Mouse (Mus musculus): Measurements from ENCODE around the gene Arfgef2.

Gene Arfgef2

DNA sequence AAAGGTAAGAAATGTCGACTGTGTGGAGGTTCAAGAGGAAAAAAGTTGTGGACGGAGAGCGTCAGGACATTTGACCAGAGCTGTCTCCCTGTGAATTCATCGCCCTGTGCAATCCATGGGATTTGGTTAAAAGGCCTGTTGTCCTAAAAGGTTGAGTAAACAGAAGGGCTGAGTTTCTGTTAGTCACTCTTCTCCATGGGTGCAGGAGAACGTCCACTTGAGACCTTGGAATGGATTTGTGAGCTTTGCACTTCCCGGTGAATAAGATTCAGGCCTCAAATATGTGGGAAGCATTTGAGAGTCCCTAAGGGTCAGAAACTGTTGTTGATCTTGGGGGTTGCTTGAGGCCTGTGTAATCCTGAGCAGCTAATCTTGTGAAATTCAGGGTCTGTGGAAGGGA, 1.4 kb downstream of the Arfgef2 start:
- no peak for DNase-seq

- DNase-seq = no peak
Observed at GRCm38 (mm10) chr2:166809499-166809898, 4.1 kb downstream of the Arfgef2 start.

GRCm38 (mm10) chr2:166810821-166811220, 5.4 kb downstream of the Arfgef2 start:
- DNase-seq = no peak

DNA sequence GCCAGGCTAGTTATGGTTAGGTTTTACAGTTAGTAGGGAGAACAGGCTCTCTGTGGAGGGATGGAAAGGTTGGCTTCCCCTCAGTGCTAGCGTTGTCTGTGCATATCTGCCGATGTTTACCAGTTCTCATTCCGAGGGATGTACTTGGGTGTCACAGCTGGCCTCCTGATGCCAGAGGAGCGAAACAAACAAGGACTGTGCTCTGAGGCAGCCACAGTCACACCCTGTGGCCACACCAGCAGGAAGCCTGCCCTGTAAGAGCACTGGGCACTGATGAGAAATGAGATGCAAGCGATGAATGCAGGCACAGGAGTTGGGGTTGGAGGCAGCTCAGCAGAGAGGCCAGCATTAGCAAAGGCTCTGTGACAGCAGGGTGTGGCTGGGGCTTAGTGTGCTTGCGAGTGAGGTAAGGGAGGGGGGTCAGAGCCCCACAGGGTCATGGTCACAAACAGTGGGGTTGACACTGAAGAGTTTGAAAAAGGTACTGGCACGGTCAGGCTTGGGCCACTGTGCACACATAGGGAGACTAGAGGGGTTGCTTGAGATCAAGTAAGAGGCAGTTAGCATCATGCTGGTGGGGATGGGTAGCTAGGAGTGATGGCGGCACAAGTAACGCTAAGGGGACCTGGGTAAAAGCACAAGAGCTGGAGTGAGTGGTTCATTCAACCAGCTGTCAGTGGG, 13.2 kb downstream of the Arfgef2 start:
- no peak for DNase-seq

GRCm38 (mm10) chr2:166819849-166820248, 14.5 kb downstream of the Arfgef2 start:
- no peak for DNase-seq

- no peak for DNase-seq
Observed at GRCm38 (mm10) chr2:166820844-166821243, 15.5 kb downstream of the Arfgef2 start.

- DNase-seq = no peak
Observed at GRCm38 (mm10) chr2:166821406-166821805, 16.0 kb downstream of the Arfgef2 start.

- DNase-seq = no peak
Observed at GRCm38 (mm10) chr2:166822119-166822826, 16.9 kb downstream of the Arfgef2 start.

GRCm38 (mm10) chr2:166822901-166823300, 17.5 kb downstream of the Arfgef2 start:
- DNase-seq = no peak

DNA sequence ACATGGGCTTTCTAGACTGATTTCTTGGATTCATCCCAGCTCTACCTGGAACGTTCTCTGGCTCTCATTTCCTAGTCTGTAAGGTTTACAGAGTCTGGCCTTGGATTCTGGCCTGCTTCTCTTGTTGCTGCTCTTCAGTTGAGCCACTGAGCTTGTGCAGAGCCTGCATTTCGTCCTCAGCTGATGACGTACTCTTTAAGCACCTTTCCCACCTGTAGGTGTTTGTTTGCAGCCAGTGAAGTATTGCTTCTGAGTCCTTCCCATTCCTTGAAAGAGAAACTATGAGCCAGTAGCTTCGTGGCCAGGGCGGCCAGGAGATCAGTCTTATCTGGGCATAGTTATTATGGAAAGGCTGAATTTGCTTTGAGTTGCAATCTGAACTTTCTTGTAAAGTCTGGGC, 19.0 kb downstream of the Arfgef2 start:
- no peak for DNase-seq

GRCm38 (mm10) chr2:166824998-166825397, 19.6 kb downstream of the Arfgef2 start:
- no peak for DNase-seq

GRCm38 (mm10) chr2:166826491-166827224, 21.3 kb downstream of the Arfgef2 start:
- no peak for DNase-seq

GRCm38 (mm10) chr2:166828306-166828705, 22.9 kb downstream of the Arfgef2 start:
- DNase-seq = no peak

- DNase-seq = no peak
Observed at GRCm38 (mm10) chr2:166830350-166830749, 25.0 kb downstream of the Arfgef2 start.

DNA sequence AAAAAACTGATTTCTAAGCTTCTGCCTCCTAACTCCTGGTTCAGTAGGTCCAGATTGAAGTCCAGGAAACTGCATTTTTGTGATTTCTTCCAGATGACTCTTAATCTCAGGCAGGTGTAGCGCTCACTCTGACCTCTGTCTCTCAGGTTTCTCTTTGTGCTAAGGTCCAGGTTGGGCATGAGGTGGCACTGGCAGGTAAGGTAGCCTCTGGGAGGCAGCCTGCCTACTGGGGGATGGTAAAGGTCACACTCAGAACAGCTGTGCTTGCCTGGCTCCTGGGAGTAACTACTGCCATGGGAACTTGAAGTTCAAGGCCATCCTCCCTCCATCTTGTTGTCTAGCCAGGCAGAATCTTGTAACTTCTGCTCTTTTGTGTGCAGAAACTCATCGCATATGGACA, 28.7 kb downstream of the Arfgef2 start:
- no peak for DNase-seq

GRCm38 (mm10) chr2:166834796-166835195, 29.4 kb downstream of the Arfgef2 start:
- DNase-seq = no peak

GRCm38 (mm10) chr2:166835581-166835980, 30.2 kb downstream of the Arfgef2 start:
- DNase-seq = no peak

- no peak for DNase-seq
Observed at GRCm38 (mm10) chr2:166841813-166842212, 36.4 kb downstream of the Arfgef2 start.

- DNase-seq = no peak
Observed at GRCm38 (mm10) chr2:166850691-166851090, 45.3 kb downstream of the Arfgef2 start.

DNA sequence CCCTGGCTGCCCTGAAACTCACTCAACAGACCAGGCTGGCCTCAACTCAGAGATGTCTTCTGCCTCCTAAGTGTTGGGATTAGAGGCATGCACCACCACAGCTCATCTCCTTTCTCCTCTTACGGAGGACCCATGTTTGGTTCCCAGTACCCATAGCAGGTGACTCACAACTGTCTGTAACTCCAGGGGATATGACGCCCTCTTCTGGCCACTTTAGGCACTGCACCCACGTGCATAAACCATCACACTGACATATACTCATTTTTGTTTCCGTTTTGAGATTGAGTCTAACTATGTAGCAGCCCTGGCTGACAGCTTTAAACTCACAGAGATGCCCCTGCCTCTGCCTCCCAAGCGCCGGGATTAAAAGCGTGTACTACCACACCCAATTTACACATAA, 46.9 kb downstream of the Arfgef2 start:
- DNase-seq = no peak

- no peak for DNase-seq
Observed at GRCm38 (mm10) chr2:166855771-166856170, 50.4 kb downstream of the Arfgef2 start.

- no peak for DNase-seq
Observed at GRCm38 (mm10) chr2:166856366-166856765, 51.0 kb downstream of the Arfgef2 start.

DNA sequence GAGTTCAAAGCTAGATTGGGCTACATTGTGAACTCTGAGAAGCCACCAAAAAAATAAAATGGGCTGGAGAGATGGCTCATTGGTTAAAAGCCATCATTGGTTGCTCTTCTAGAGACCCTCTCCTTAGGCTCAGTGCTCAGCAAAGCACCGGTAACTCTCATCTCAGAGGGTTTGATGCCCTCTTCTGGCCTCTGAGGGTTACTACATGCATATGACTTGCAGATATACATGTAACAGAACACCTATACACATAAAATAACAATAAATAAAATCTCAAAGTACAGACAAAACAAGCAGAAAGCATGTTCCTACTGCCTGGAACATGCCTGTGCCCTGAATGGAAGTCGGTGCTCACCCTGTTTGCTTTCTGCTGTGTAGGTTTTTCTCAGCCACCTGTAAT, 51.7 kb downstream of the Arfgef2 start:
- no peak for DNase-seq

- DNase-seq = no peak
Observed at GRCm38 (mm10) chr2:166859214-166859613, 53.8 kb downstream of the Arfgef2 start.

Measured in kidney, postnatal 4 days (tissue).